Comparison of ENCODE assay signal across 22 mouse cellular contexts in genomic region chr6:101078294-101078693, GRCm38 (mm10).
DNase-seq lines count a peak whose midpoint lies in the region; ATAC-seq lines count a peak whose summit lies in the region.
"Had no signal": no experiment of that assay in that cellular context is flagged by ENCODE, and none has a peak within 500 bp of the region (broad histone marks: within the 10 kb centered on the region; RNA-seq: fewer than 3 reads in every experiment).

No protein-coding gene starts in this region.

- no peaks in the 10 kb centered on the region; the same call in 1 of the 2 replicates for H3K4me1 ChIP-seq in midbrain, embryonic 11.5 days (ENCODE audit: control insufficient read depth, insufficient read depth, low read length)
- H3K4me1 ChIP-seq in midbrain, embryonic 14.5 days (ENCODE audit: control insufficient read depth, insufficient read depth, low read length), result peaks cover 6% of the 10 kb centered on the region
- H3K4me1 ChIP-seq in neural tube, embryonic 12.5 days, result peaks cover 17% of the 10 kb centered on the region; the same call in 1 of the 2 replicates
- H3K4me1 ChIP-seq in neural tube, embryonic 14.5 days (ENCODE audit: control insufficient read depth, insufficient read depth, low read length), result no peaks in the 10 kb centered on the region
- H3K4me1 ChIP-seq: embryonic facial prominence, embryonic 13.5 days; embryonic facial prominence, embryonic 15.5 days had no signal

- DNase-seq in midbrain, embryonic 11.5 days (ENCODE audit: low spot score, missing footprints), result peak; percentile 71
- DNase-seq in midbrain, embryonic 14.5 days, result no peak
- DNase-seq in neural tube, embryonic 10.5 days (ENCODE audit: extremely low spot score, low spot score), result no peak
- DNase-seq: adrenal gland, adult 2 months; adrenal gland, postnatal 10 days; adrenal gland, postnatal 25 days; cerebellum, adult 11 months; cerebellum, adult 18-20 months; cerebellum, adult 8-10 months; cerebellum, adult 9-11 months; cerebellum, postnatal 14 days; cerebellum, postnatal 36 days; embryo, embryonic 11 days had no signal

- H3K27me3 ChIP-seq in midbrain, embryonic 11.5 days (ENCODE audit: control insufficient read depth, insufficient read depth, low read length), result no peaks in the 10 kb centered on the region
- H3K27me3 ChIP-seq in midbrain, embryonic 14.5 days (ENCODE audit: control insufficient read depth, insufficient read depth, low read length), result no peaks in the 10 kb centered on the region
- no peaks in the 10 kb centered on the region for H3K27me3 ChIP-seq in neural tube, embryonic 12.5 days (replicated peaks)
- H3K27me3 ChIP-seq in neural tube, embryonic 14.5 days (ENCODE audit: control insufficient read depth, insufficient read depth, low read length), result no peaks in the 10 kb centered on the region
- H3K27me3 ChIP-seq: embryonic facial prominence, embryonic 13.5 days; embryonic facial prominence, embryonic 15.5 days; forebrain, embryonic 12.5 days had no signal

- WGBS in midbrain, embryonic 11.5 days, result 86% methylated on average over 5 of the region's 5 CpGs
- WGBS in midbrain, embryonic 14.5 days, result 79% methylated on average over 5 of the region's 5 CpGs
- WGBS in neural tube, embryonic 12.5 days, result 47% methylated on average over 5 of the region's 5 CpGs
- WGBS in neural tube, embryonic 14.5 days, result 25% methylated on average over 5 of the region's 5 CpGs

- ATAC-seq in midbrain, embryonic 11.5 days (ENCODE audit: low FRiP score), result no peak
- ATAC-seq in midbrain, embryonic 14.5 days (ENCODE audit: low FRiP score, low TSS enrichment), result no peak
- ATAC-seq in neural tube, embryonic 12.5 days (ENCODE audit: low FRiP score, low read depth), result peak; percentile 27; the same call in 1 of the 2 replicates
- ATAC-seq in neural tube, embryonic 14.5 days (ENCODE audit: low read depth), result no peak
- ATAC-seq in frontal cortex, adult (ENCODE audit: low TSS enrichment), result no peak
- ATAC-seq: forebrain, embryonic 14.5 days had no signal

- no peak overlapping the region for H3K27ac ChIP-seq in midbrain, embryonic 11.5 days (ENCODE audit: low read depth, low read length)
- H3K27ac ChIP-seq in midbrain, embryonic 14.5 days (replicated peaks; ENCODE audit: low read depth, low read length), result no peak overlapping the region
- H3K27ac ChIP-seq in neural tube, embryonic 12.5 days, result no peak overlapping the region
- 0 out of 2 replicates have a peak overlapping the region, but pooled peaks have one; percentile 12 for H3K27ac ChIP-seq in neural tube, embryonic 14.5 days (ENCODE audit: low read depth, low read length)
- H3K27ac ChIP-seq: embryonic facial prominence, embryonic 13.5 days; embryonic facial prominence, embryonic 15.5 days; forebrain, embryonic 10.5 days; forebrain, embryonic 12.5 days had no signal

- no peak overlapping the region for H3K9ac ChIP-seq in midbrain, embryonic 11.5 days (ENCODE audit: low read length)
- no peak overlapping the region for H3K9ac ChIP-seq in midbrain, embryonic 14.5 days (replicated peaks; ENCODE audit: low read length)
- H3K9ac ChIP-seq in neural tube, embryonic 12.5 days, result no peak overlapping the region
- no peak overlapping the region for H3K9ac ChIP-seq in neural tube, embryonic 14.5 days (replicated peaks; ENCODE audit: low read depth, low read length)
- H3K9ac ChIP-seq: embryonic facial prominence, embryonic 13.5 days; embryonic facial prominence, embryonic 15.5 days; forebrain, embryonic 12.5 days had no signal

- no peak overlapping the region for H3K4me2 ChIP-seq in midbrain, embryonic 11.5 days
- no peak overlapping the region for H3K4me2 ChIP-seq in midbrain, embryonic 14.5 days (ENCODE audit: low read length)
- H3K4me2 ChIP-seq in neural tube, embryonic 12.5 days (replicated peaks), result no peak overlapping the region
- no peak overlapping the region for H3K4me2 ChIP-seq in neural tube, embryonic 14.5 days (ENCODE audit: low read depth, low read length)
- H3K4me2 ChIP-seq: embryonic facial prominence, embryonic 13.5 days; embryonic facial prominence, embryonic 15.5 days; forebrain, embryonic 12.5 days had no signal

- H3K9me3 ChIP-seq in midbrain, embryonic 11.5 days (ENCODE audit: control insufficient read depth, low read length), result no peaks in the 10 kb centered on the region
- H3K9me3 ChIP-seq in midbrain, embryonic 14.5 days (ENCODE audit: control insufficient read depth, low read length), result no peaks in the 10 kb centered on the region
- no peaks in the 10 kb centered on the region for H3K9me3 ChIP-seq in neural tube, embryonic 12.5 days
- H3K9me3 ChIP-seq in neural tube, embryonic 14.5 days (ENCODE audit: control insufficient read depth, low read length), result no peaks in the 10 kb centered on the region
- H3K9me3 ChIP-seq: embryonic facial prominence, embryonic 13.5 days; embryonic facial prominence, embryonic 15.5 days; forebrain, embryonic 10.5 days; forebrain, embryonic 12.5 days had no signal

- H3K36me3 ChIP-seq in midbrain, embryonic 11.5 days (ENCODE audit: control insufficient read depth, insufficient read depth, low read length), result no peaks in the 10 kb centered on the region
- no peaks in the 10 kb centered on the region for H3K36me3 ChIP-seq in midbrain, embryonic 14.5 days (ENCODE audit: control insufficient read depth, insufficient read depth, low read length)
- no peaks in the 10 kb centered on the region for H3K36me3 ChIP-seq in neural tube, embryonic 12.5 days
- H3K36me3 ChIP-seq in neural tube, embryonic 14.5 days (ENCODE audit: control insufficient read depth, insufficient read depth, low read length), result no peaks in the 10 kb centered on the region
- H3K36me3 ChIP-seq: embryonic facial prominence, embryonic 13.5 days; embryonic facial prominence, embryonic 15.5 days; forebrain, embryonic 10.5 days; forebrain, embryonic 12.5 days had no signal

- H3K4me3 ChIP-seq in midbrain, embryonic 11.5 days (ENCODE audit: low read depth, low read length), result no peak overlapping the region
- H3K4me3 ChIP-seq in midbrain, embryonic 14.5 days (replicated peaks; ENCODE audit: low read depth, low read length), result no peak overlapping the region
- H3K4me3 ChIP-seq in neural tube, embryonic 12.5 days, result no peak overlapping the region
- H3K4me3 ChIP-seq in neural tube, embryonic 14.5 days (ENCODE audit: low read depth, low read length), result no peak overlapping the region
- H3K4me3 ChIP-seq: embryonic facial prominence, embryonic 13.5 days; embryonic facial prominence, embryonic 15.5 days; erythroblast, embryonic 14.5 days; forebrain, embryonic 10.5 days; forebrain, embryonic 12.5 days had no signal
